Mouse (Mus musculus) C2C12 (cell line): ENCODE results near the gene Hmga1b. TPM values are rescaled to one million over a fixed set of nuclear protein-coding genes. Genes with fewer than 3 reads are reported as not detected.

Source experiments
- H3K27me3 ChIP-seq: one replicate; pipeline ENCODE4 v1.6.1; 2011; ENCODE audit not compliant: control insufficient read depth, insufficient read depth, insufficient read length
- H3K36me3 ChIP-seq: one replicate; pipeline ENCODE4 v1.6.1; 2011; ENCODE audit not compliant: control insufficient read depth, insufficient read depth
- H3K4me3 ChIP-seq: one replicate; pipeline ENCODE4 v1.5.1; 2011; ENCODE audit warnings: mild to moderate bottlenecking, control low read depth; ENCODE audit not compliant: poor library complexity, insufficient read depth, severe bottlenecking
- H3K79me2 ChIP-seq: one replicate; pipeline ENCODE4 v1.6.1; 2011; ENCODE audit not compliant: control insufficient read depth, insufficient read depth
- H3K79me3 ChIP-seq: one replicate; pipeline ENCODE4 v1.6.1; 2011; ENCODE audit warnings: low read depth, control low read depth
- H3ac ChIP-seq: one replicate; pipeline ENCODE3; 2011; ENCODE audit warnings: low read depth; ENCODE audit not compliant: control insufficient read depth, insufficient read length
- CEBPB ChIP-seq: IDR thresholded peaks from one replicate; pipeline ENCODE4 v1.6.1; 2011; ENCODE audit warnings: low read depth, mild to moderate bottlenecking, control low read depth, moderate library complexity
- CTCF ChIP-seq: IDR thresholded peaks from one replicate; pipeline ENCODE4 v1.5.1; 2011; ENCODE audit not compliant: control insufficient read depth, insufficient read depth, insufficient read length
- FOSL1 ChIP-seq: IDR thresholded peaks from one replicate; pipeline ENCODE4 v1.8.0; 2011; ENCODE audit warnings: mild to moderate bottlenecking, low read length; ENCODE audit not compliant: poor library complexity, insufficient read depth, severe bottlenecking
- MAX ChIP-seq: IDR thresholded peaks from one replicate; pipeline ENCODE4 v1.6.1; 2011; ENCODE audit warnings: mild to moderate bottlenecking, control low read depth
- MYOD1 ChIP-seq: IDR thresholded peaks from one replicate; pipeline ENCODE4 v1.6.1; 2011; ENCODE audit warnings: low read depth; ENCODE audit not compliant: control insufficient read depth, insufficient read length
- MYOG ChIP-seq: IDR thresholded peaks from one replicate; pipeline ENCODE4 v1.6.1; 2011; ENCODE audit not compliant: control insufficient read depth, insufficient read length; ENCODE audit errors: extremely low read depth
- USF1 ChIP-seq: IDR thresholded peaks from one replicate; pipeline ENCODE4 v1.6.1; 2011; ENCODE audit warnings: low read depth, mild to moderate bottlenecking, control low read depth, moderate library complexity
- polyA plus RNA-seq: library from polyadenylated mRNA; unstranded; fragments of >200 nt; fragmentation: generic; extraction: Trizol; gene quantifications from one replicate; pipeline ENCODE4 v1.2.1, GENCODE M21; 2012; ENCODE audit warnings: missing spikeins

Hmga1b gene
- polyA plus RNA-seq, 1 experiment = 774 TPM

GRCm38 (mm10) chr11:120720450-120720849, 42.1 kb upstream of the Hmga1b start:
- Histone ChIP-seq H3ac (no peak overlapping the region), H3K27me3 (no peaks in the 10 kb centered on the region), H3K79me3 (no peaks in the 10 kb centered on the region), H3K79me2 (no peaks in the 10 kb centered on the region), H3K4me3 (no peak overlapping the region), H3K36me3 (peaks cover 23% of the 10 kb centered on the region)
- TF ChIP-seq CTCF (peak; percentile 79), USF1 (no peak)

GRCm38 (mm10) chr11:120721124-120722066, 41.2 kb upstream of the Hmga1b start, which contains the start of gene Rac3:
TSS of gene Rac3 (plus strand) at chr11:120721470.
- Histone ChIP-seq H3K4me3 (no peak within 1 kb of the TSS), H3K79me2 (no peaks in the 10 kb centered on the region), H3K36me3 (peaks cover 18% of the 10 kb centered on the region), H3K27me3 (no peaks in the 10 kb centered on the region), H3ac (peak within 1 kb of the TSS; percentile 42), H3K79me3 (no peaks in the 10 kb centered on the region)
- no peak for TF ChIP-seq FOSL1
- no peak for TF ChIP-seq CTCF
- no peak for TF ChIP-seq MYOG
- no peak for TF ChIP-seq MYOD1
- TF ChIP-seq USF1 = no peak

GRCm38 (mm10) chr11:120722067-120722630, 40.4 kb upstream of the Hmga1b start:
- H3ac ChIP-seq = no peak overlapping the region
- no peak overlapping the region for H3K4me3 ChIP-seq
- H3K36me3 ChIP-seq = peaks cover 14% of the 10 kb centered on the region
- TF ChIP-seq CEBPB (no peak), MAX (no peak), CTCF (no peak), USF1 (no peak), FOSL1 (no peak), MYOD1 (no peak), MYOG (no peak)
- H3K27me3 ChIP-seq = no peaks in the 10 kb centered on the region
- H3K79me2 ChIP-seq = no peaks in the 10 kb centered on the region
- no peaks in the 10 kb centered on the region for H3K79me3 ChIP-seq

- no peaks in the 10 kb centered on the region for H3K27me3 ChIP-seq
- no peak for TF ChIP-seq USF1
- TF ChIP-seq FOSL1 = no peak
- no peak for TF ChIP-seq CTCF
- TF ChIP-seq MAX = no peak
- TF ChIP-seq CEBPB = no peak
- no peak for TF ChIP-seq MYOD1
- no peak for TF ChIP-seq MYOG
- H3ac ChIP-seq = no peak overlapping the region
- no peak overlapping the region for H3K4me3 ChIP-seq
- H3K79me2 ChIP-seq = no peaks in the 10 kb centered on the region
- H3K36me3 ChIP-seq = peaks cover 7% of the 10 kb centered on the region
- H3K79me3 ChIP-seq = no peaks in the 10 kb centered on the region
These were observed 39.7 kb upstream of the Hmga1b start for GRCm38 (mm10) chr11:120722761-120723382.

- Histone ChIP-seq H3K79me2 (no peaks in the 10 kb centered on the region), H3ac (no peak overlapping the region), H3K79me3 (no peaks in the 10 kb centered on the region), H3K27me3 (no peaks in the 10 kb centered on the region), H3K36me3 (peaks cover under 1% of the 10 kb centered on the region), H3K4me3 (no peak overlapping the region)
- no peak for TF ChIP-seq MYOD1
- no peak for TF ChIP-seq CEBPB
- TF ChIP-seq CTCF = no peak
- TF ChIP-seq MYOG = no peak
- no peak for TF ChIP-seq FOSL1
- TF ChIP-seq USF1 = no peak
- TF ChIP-seq MAX = no peak
These were observed 39.1 kb upstream of the Hmga1b start for GRCm38 (mm10) chr11:120723509-120723908.
